Mouse (Mus musculus): ENCODE measurements around the gene Pola2.

The Pola2 gene

DNA sequence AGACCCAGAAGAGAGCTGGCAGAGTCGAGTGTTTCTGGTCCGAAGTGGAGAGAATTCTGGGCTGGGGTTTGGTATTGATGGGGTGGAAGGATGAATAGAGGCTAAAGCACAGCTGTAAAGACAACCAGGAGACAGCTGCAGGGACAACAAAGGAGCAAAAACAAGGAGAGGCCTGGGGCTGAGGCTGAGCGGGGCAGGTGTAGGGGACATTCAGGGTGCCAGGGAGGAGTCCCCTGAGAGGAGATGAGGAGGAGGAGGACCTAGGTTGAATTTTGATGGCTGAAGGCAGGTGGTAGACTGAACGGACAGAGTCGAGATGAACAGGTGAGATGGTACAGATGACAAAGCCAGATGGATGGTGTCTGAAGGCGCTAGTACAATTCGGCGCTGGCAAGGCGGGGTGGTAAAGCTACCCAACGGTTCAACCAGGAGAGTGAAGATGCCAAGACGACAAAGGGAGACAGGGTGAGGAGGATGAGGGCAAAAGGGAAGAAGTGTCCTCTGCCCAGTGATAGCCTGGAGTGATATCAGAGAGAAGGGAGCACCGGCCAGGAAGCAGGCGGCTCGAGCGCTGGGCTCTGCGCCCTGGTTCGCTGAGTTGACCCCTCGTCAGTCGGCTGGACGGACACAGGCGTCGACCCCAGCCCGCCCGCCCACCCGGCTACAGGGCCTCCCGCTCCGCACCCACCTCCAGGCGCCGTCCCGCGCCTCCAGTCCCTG lies 70.6 kb downstream of the Pola2 start:
- DNase-seq, result no peak

DNA sequence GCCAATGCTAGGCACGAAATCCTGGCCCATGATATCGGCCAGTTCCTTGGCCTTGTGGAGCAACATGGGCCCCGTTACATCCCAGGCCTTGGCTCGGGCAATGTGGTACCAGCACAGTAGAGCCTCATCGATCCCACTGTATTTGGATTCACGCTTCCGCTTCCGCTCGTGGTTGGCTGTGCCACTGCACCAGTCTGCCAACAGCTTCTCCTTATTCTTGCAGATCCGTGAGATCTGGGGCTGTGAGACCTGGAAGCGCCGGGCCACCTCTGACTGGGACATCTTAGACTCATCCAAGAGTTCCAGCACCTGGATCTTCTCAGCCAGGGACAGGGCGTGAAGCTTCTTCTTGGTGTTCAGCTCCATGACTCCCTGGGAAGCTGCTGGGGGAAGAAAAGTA lies 71.3 kb downstream of the Pola2 start:
- no peak for DNase-seq

DNA sequence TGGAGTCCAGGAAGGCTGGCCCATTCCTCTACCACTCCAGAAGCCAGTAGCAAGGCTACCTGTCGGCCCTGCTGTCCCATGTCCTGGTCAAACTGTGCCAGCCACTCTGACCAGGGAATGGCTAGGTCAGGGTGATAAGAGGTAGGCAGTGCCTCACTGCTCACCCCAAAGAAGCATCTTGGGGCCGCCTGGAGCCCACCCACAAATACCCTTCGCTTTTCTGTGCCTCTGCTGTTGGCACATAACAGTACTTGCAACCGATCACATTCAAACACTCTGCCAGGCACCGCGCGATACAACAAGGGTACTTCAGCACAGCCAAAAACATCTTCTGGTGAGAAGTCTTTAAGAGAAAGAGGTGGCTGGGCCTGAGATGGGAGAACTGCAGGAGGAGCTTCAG lies 71.7 kb downstream of the Pola2 start:
- no peak for DNase-seq

DNA sequence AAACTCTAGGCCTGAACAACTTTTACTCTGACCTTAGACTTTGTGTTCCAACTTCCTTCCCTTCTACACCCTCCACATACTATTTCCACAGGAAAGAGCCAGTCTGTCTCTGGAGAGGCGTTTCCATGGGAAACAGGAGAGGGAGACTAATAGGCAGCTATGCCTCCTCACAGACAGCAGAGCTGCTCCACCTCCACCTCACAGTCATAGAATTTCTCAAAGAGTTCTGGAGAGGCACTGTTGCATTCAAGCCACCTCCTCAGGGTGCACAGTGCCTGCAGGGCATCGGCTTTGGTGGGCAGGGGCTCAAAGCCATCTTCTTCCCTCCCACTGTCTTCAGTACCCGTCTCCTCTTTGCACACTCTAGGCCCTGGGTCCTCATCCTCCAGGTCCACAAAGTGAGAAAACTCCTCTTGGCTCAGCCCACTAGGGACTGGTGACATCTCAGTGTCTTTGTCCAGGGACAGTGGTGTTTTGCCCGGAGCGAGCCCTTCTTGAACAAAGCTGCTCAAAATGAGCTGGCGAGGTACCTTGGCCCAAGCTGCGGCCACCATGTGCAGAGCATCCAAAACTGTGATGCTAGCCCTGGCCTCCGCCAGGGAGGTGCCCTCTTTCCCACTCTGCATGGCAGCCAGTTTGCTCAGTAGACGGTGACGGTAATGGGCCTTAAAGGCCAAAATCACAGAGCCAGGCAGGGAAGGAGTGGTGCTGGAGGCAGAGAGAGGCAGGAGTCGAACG lies 72.3 kb downstream of the Pola2 start:
- DNase-seq, result peak in 1 of 2 experiments; percentile 28
